Mouse (Mus musculus) macrophage (primary cell): Measurements from ENCODE around the gene Chrdl2. TPM values are rescaled to one million over a fixed set of nuclear protein-coding genes. Genes with fewer than 3 reads are reported as not detected.
"Not testable (repeated sequence)": the region's sequence is repeated elsewhere in the genome, so short reads cannot be mapped to it uniquely, and the experiment has no call there.

Source experiments
- H3K27ac ChIP-seq: fragments of 350-480 bp; formaldehyde crosslinking; 2 replicates; pipeline ENCODE4 v1.9.0; 2021
- H3K36me3 ChIP-seq: fragments of 350-480 bp; formaldehyde crosslinking; 2 replicates; pipeline ENCODE4 v1.9.0; 2021; ENCODE audit errors: inconsistent target
- H3K4me3 ChIP-seq: fragments of 350-480 bp; formaldehyde crosslinking; 2 replicates; pipeline ENCODE4 v1.9.0; 2021; ENCODE audit errors: inconsistent target
- H3K79me2 ChIP-seq: fragments of 350-480 bp; formaldehyde crosslinking; 2 replicates; pipeline ENCODE4 v1.9.0; 2021; ENCODE audit errors: inconsistent target
- WGBS: methylation state at CpG from one replicate; pipeline ENCODE4 v1.1.7; 2026; ENCODE audit warnings: inconsistent platforms; ENCODE audit not compliant: missing documents; 5-methylcytosine and 5-hydroxymethylcytosine counted together
- polyA plus RNA-seq: library from polyadenylated mRNA; stranded (reverse); fragments of 250-400 nt; gene quantifications from 3 replicates; pipeline ENCODE4 v1.2.4, GENCODE M21; 2018; ENCODE audit warnings: inconsistent platforms
- total RNA-seq, 78 experiments: library from RNA; depleted of rRNA; stranded (reverse); fragments of 250-400 nt; gene quantifications; 1 replicate in 9 of 78; 2 replicates in 24 of 78; 3 replicates in 43 of 78; 4 replicates in 2 of 78; pipeline ENCODE4 v1.2.4; 2018; ENCODE audit warnings: inconsistent platforms in 56 of 78

The Chrdl2 gene
- not detected for total RNA-seq (2018; cell fraction: chromatin; rRNA removed)
- total RNA-seq (2018; cell fraction: cytosol; rRNA removed): not detected
- under 1 TPM in 1 of 26 experiments, not detected in 25; 0.50 TPM for total RNA-seq (2018; cell fraction: nucleus; rRNA removed)
- polyA plus RNA-seq: not detected in 3 replicates

GRCm38 (mm10) chr7:100005790-100006189 is at the start of gene Chrdl2:
Gene Chrdl2, plus strand, starts transcription at chr7:100006172.
- no peak within 1 kb of the TSS for H3K27ac ChIP-seq
- H3K4me3 ChIP-seq: no peak within 1 kb of the TSS
- no peaks in the 10 kb centered on the region for H3K79me2 ChIP-seq
- H3K36me3 ChIP-seq: no peaks in the 10 kb centered on the region
- WGBS: 3% methylated on average over 44 of the region's 44 CpGs

GRCm38 (mm10) chr7:99957226-99957965 is 48.6 kb upstream of the Chrdl2 start:
- Histone ChIP-seq H3K36me3 (peaks cover 9% of the 10 kb centered on the region; the same call in 1 of the 2 replicates), H3K27ac (peak overlapping the region; percentile 31; the same call in 1 of the 2 replicates), H3K4me3 (no peak overlapping the region), H3K79me2 (peaks cover 93% of the 10 kb centered on the region)
- WGBS: 61% methylated on average over 12 of the region's 12 CpGs

- H3K27ac ChIP-seq, H3K36me3 ChIP-seq, H3K4me3 ChIP-seq: not testable (repeated sequence)
- H3K79me2 ChIP-seq: peaks cover 91% of the 10 kb centered on the region
- WGBS: 95% methylated on average over 2 of the region's 2 CpGs
These were observed 45.4 kb upstream of the Chrdl2 start for GRCm38 (mm10) chr7:99960571-99960970.

- no peaks in the 10 kb centered on the region for H3K36me3 ChIP-seq
- H3K4me3 ChIP-seq: no peak overlapping the region
- H3K27ac ChIP-seq: peak overlapping the region; percentile 96
- 100% methylated on average over 2 of the region's 2 CpGs for WGBS
- peaks cover 91% of the 10 kb centered on the region for H3K79me2 ChIP-seq
These were observed 44.5 kb upstream of the Chrdl2 start for GRCm38 (mm10) chr7:99961518-99961917.

GRCm38 (mm10) chr7:99962536-99963236 is 43.3 kb upstream of the Chrdl2 start:
- Histone ChIP-seq H3K79me2 (peaks cover 91% of the 10 kb centered on the region), H3K27ac (peak overlapping the region; percentile 96), H3K36me3 (no peaks in the 10 kb centered on the region), H3K4me3 (no peak overlapping the region)
- 11% methylated on average over 8 of the region's 8 CpGs for WGBS

DNA sequence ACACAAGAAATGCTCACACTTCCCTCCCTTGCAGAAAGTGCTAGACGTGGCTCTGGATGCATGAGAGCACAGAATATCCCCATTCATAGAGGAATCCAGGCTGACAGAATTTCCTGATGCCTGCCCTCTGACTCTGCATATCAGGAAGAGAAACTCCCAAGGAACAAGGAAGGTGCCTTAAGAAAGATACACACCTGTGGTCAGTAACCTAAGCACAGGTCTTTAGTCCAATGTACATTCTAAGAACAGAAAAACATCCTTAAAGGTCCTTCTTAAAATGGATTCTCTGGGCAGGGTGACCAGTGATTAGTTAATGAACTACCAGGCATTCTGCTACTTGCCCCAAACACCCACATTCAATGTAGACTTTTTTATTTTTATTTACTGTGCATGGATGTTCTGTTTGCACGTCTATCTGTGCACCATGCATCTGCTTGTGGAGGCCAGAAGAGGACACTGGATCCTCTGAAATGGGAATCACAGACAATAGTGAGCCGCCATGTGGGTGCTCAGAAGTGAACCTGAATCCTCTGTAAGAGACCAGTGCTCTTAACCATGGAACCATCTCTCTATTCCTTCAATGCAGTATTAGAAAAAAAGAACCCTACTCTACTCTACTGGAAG is 42.6 kb upstream of the Chrdl2 start:
- Histone ChIP-seq H3K79me2 (peaks cover 91% of the 10 kb centered on the region), H3K4me3 (no peak overlapping the region), H3K36me3 (no peaks in the 10 kb centered on the region), H3K27ac (peak overlapping the region; percentile 96)
- 64% methylated on average over 3 of the region's 3 CpGs for WGBS

DNA sequence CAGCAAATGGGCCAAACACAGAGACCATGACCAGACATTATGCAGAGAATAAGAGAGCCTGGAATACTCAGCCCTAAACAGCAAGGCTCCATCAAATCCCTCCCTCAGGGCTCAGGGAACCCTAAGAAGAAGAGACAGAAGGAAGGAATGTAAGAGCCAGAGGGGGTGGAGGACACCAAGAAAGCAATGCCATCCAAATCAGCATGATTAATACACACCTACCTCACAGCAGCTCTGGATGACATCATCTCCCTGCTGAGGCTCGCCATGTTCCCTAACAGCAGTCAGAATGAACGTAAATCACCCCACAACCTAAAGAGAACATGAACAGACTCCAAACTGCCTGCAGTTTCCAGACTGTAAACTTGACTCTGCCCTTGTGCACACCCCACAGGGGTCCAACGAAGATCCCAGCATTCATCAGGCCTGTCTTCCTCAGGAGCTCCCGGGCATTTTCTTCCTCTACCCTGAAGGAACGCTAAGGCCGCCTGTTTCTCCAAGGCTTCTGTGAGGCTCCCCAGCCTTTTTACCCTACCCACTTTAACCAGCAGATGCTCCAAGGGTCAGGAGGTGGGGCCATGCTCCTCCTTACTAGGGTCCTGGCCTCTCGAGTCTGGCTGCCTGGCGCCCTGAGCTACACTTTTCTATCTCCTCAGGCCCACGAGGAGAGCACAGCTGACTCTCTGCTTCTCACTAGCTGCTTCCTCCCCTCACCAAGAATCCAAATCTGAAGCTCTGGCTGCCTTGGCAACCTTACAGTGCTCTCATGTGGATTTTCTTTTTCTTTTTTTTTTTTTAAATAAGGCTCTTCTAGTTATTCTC is 40.7 kb upstream of the Chrdl2 start:
- 0 out of 2 replicates have a peak overlapping the region, but pooled peaks have one; percentile 22 for H3K27ac ChIP-seq
- no peaks in the 10 kb centered on the region for H3K36me3 ChIP-seq
- no peak overlapping the region for H3K4me3 ChIP-seq
- H3K79me2 ChIP-seq: peaks cover 93% of the 10 kb centered on the region
- WGBS: 83% methylated on average over 6 of the region's 9 CpGs

DNA sequence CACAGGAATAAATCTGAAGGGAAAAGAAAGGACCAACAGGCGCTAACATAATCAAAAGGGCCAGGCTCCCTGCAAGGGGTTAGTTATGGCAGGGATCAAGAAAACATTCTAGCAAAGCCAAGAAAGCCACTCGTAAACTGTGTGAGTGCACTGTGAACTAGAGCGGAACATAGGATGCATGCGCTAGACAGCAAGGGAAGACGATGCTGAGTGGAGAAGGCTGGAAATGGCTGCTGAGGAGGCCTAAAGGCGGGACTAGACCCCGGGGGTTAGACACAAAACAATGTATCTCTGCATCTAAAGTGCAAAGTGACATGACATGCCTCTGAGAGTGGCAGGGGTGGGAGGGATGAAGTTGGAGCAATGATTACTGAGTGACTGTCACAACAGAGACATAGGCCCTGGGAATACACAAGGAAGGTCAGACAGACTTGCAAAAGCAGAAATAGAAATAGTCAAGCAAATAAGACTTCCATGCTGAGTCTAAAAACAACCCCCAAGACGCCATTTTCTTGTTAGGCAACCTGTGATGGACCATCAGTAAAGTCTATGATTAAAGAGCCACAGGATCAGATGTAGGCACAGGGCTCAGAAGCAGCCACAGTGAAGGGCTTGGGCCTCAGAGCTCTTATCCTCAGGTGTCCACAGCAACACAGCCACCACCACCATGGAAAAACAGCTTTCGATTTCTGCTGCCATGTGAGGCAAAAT is 39.8 kb upstream of the Chrdl2 start:
- Histone ChIP-seq H3K36me3 (no peaks in the 10 kb centered on the region), H3K27ac (no peak overlapping the region), H3K4me3 (no peak overlapping the region), H3K79me2 (peaks cover 93% of the 10 kb centered on the region)
- WGBS: 94% methylated on average over 9 of the region's 9 CpGs

- peaks cover 100% of the 10 kb centered on the region for H3K79me2 ChIP-seq
- no peaks in the 10 kb centered on the region for H3K36me3 ChIP-seq
- 94% methylated on average over 4 of the region's 4 CpGs for WGBS
- H3K4me3 ChIP-seq: no peak overlapping the region
- H3K27ac ChIP-seq: no peak overlapping the region
These were observed 36.8 kb upstream of the Chrdl2 start for GRCm38 (mm10) chr7:99969151-99969550.

DNA sequence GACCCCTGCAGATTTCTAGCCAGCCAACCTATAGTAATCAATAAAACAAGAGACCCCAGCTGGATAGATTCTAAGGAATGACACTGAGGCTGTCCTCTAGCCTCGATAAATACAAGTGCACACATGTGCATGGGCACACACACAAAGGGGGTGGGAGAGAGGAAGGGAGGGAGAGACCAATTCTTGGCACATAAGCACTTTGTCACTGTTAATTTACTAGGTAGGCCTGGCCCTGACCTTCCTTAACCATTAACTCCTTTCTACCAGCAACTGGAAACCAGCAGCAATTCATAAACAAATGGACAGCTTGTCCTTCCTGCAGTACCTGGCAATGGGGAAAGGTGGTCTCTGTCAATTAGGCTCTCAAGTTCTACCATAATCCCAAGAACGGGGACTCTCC is 34.0 kb upstream of the Chrdl2 start:
- no peak overlapping the region for H3K27ac ChIP-seq
- H3K79me2 ChIP-seq: peaks cover 100% of the 10 kb centered on the region
- H3K4me3 ChIP-seq: no peak overlapping the region
- WGBS: 67% methylated on average over 2 of the region's 2 CpGs
- H3K36me3 ChIP-seq: no peaks in the 10 kb centered on the region

GRCm38 (mm10) chr7:99972912-99973311 is 33.1 kb upstream of the Chrdl2 start:
- 92% methylated on average over 2 of the region's 3 CpGs for WGBS
- peaks cover 100% of the 10 kb centered on the region for H3K79me2 ChIP-seq
- H3K27ac ChIP-seq, H3K4me3 ChIP-seq, H3K36me3 ChIP-seq: not testable (repeated sequence)

GRCm38 (mm10) chr7:99974208-99974970 is 31.6 kb upstream of the Chrdl2 start:
- Histone ChIP-seq H3K27ac (no peak overlapping the region), H3K36me3 (no peaks in the 10 kb centered on the region)
- WGBS: 78% methylated on average over 10 of the region's 10 CpGs

More at GRCm38 (mm10) chr7:99974208-99974970, 31.6 kb upstream of the Chrdl2 start:
- H3K4me3 ChIP-seq: no peak overlapping the region
- peaks cover 100% of the 10 kb centered on the region for H3K79me2 ChIP-seq
